Mouse (Mus musculus) kidney, embryonic 14.5 days (tissue): ENCODE results near the gene A3galt2. TPM values are rescaled to one million over a fixed set of nuclear protein-coding genes. Genes with fewer than 3 reads are reported as not detected.

ENCODE experiments used
- ATAC-seq: fragments of 200-750 bp; cut with Nextera tagmentation; 2 replicates; pipeline ENCODE4 v1.8.0; 2017; ENCODE audit warnings: moderate number of reproducible peaks, mild to moderate bottlenecking, moderate TSS enrichment, moderate library complexity; ENCODE audit not compliant: low FRiP score, low TSS enrichment
- H3K27ac ChIP-seq: fragments of 300-500 bp; sonication (generic); 2 replicates; pipeline ENCODE4 v1.5.1; 2014; ENCODE audit warnings: low read depth, mild to moderate bottlenecking, low read length, moderate library complexity, mixed read lengths
- H3K27me3 ChIP-seq: fragments of 300-500 bp; sonication (generic); 2 replicates; pipeline ENCODE4 v1.6.1; 2014; ENCODE audit warnings: mild to moderate bottlenecking, low read length; ENCODE audit not compliant: control insufficient read depth, insufficient read depth
- H3K36me3 ChIP-seq: fragments of 300-500 bp; sonication (generic); 2 replicates; pipeline ENCODE4 v1.6.1; 2014; ENCODE audit warnings: low read length, mixed read lengths; ENCODE audit not compliant: control insufficient read depth, insufficient read depth
- H3K4me1 ChIP-seq: fragments of 300-500 bp; sonication (generic); 2 replicates; pipeline ENCODE4 v1.6.1; 2014; ENCODE audit warnings: low read length, mixed read lengths; ENCODE audit not compliant: control insufficient read depth, insufficient read depth
- H3K4me2 ChIP-seq: fragments of 300-500 bp; sonication (generic); replicated peaks from 2 replicates; pipeline ENCODE4 v1.6.1; 2014; ENCODE audit warnings: low read depth, mild to moderate bottlenecking, low read length
- H3K4me3 ChIP-seq: fragments of 300-500 bp; sonication (generic); 2 replicates; pipeline ENCODE4 v1.5.1; 2014; ENCODE audit warnings: mild to moderate bottlenecking, low read length
- H3K9ac ChIP-seq: fragments of 300-500 bp; sonication (generic); 2 replicates; pipeline ENCODE4 v1.6.1; 2014; ENCODE audit warnings: low read depth, mild to moderate bottlenecking, low read length, moderate library complexity
- H3K9me3 ChIP-seq: fragments of 300-500 bp; sonication (generic); 2 replicates; pipeline ENCODE4 v1.6.1; 2016; ENCODE audit warnings: low read length; ENCODE audit not compliant: control insufficient read depth
- WGBS: fragments of 180-500 bp; shearing (Covaris S2); extraction: QIAGEN DNeasy Blood & Tissue Kit; methylation state at CpG from one replicate; pipeline ENCODE4 v1.1.7; 2014; 5-methylcytosine and 5-hydroxymethylcytosine counted together
- polyA plus RNA-seq: library from polyadenylated mRNA; unstranded; fragments of >200 nt; fragmentation: Nextera tagmentation; extraction: Ambion mirVana; gene quantifications from 2 replicates; pipeline ENCODE4 v1.2.1, GENCODE M21; 2014

Gene A3galt2
- polyA plus RNA-seq, 1 experiment from 2014 or later: 0.49 TPM

DNA sequence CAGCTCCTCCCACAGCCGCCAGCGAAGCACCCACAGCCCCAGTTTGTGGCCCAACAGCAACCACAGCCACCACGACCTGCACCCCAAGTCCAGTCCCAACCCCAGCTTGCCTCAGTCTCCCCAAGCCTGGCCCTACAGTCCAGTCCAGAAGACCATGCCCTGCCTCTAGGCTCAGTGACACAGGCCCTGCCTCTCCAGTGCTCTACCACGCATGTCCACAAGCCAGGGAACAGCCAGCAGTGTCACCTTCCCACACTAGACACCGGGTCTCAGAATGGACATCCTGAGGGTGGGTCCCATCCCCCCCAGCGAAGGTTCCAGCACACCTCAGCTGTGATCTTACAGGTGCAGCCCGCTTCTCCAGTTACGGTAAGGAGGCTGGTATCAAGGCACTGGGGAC is 32.2 kb upstream of the A3galt2 start:
- no peaks in the 10 kb centered on the region for H3K36me3 ChIP-seq
- H3K27me3 ChIP-seq: no peaks in the 10 kb centered on the region
- WGBS: 95% methylated on average over 8 of the region's 8 CpGs
- H3K4me3 ChIP-seq: no peak overlapping the region
- no peak overlapping the region for H3K4me2 ChIP-seq
- ATAC-seq: no peak
- H3K27ac ChIP-seq: no peak overlapping the region
- H3K4me1 ChIP-seq: peaks cover 24% of the 10 kb centered on the region
- H3K9me3 ChIP-seq: no peaks in the 10 kb centered on the region
- no peak overlapping the region for H3K9ac ChIP-seq

DNA sequence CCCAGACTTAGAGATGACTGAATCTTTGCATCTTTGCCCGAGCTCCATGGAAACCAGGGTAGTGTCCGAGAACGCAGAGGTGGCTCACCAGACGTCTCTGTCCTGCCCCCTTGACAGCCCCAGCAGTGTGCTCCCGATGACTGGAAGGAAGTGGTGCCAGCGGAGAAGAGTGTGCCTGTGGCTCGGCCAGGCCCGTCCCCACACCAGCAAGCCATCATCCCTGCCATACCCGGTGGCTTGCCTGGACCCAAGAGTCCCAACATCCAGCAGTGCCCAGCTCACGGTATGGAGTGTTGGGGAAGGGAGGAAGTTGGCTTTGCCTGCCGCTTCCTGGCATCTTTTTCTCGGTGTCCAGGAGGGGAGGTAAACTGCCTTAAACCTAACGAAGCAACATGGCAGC is 31.7 kb upstream of the A3galt2 start:
- Histone ChIP-seq H3K4me2 (no peak overlapping the region), H3K9me3 (no peaks in the 10 kb centered on the region), H3K4me3 (no peak overlapping the region), H3K9ac (no peak overlapping the region), H3K36me3 (no peaks in the 10 kb centered on the region), H3K4me1 (peaks cover 22% of the 10 kb centered on the region), H3K27me3 (no peaks in the 10 kb centered on the region), H3K27ac (no peak overlapping the region)
- ATAC-seq: no peak
- WGBS: 85% methylated on average over 13 of the region's 13 CpGs

DNA sequence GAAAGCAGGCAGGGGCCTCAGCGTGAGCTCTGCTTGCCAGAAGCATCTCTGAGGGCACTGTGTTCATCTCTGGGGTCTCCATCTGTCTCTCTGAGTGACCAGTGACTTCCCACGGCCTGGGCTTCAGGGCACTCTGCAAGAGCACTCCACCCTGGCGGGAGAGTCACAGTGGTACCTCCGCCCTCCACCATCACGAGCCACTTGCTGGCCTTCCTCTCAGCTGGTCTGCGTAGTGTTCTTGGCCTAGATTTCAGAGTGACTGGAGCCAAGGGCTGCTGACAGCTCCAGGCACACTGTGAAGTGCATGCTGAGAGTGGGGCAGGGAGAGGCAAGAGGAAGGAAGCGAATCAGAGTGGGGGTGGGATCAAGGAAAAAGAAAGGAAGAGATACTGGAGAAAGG is 31.1 kb upstream of the A3galt2 start:
- ATAC-seq: no peak
- peaks cover 27% of the 10 kb centered on the region for H3K4me1 ChIP-seq

DNA sequence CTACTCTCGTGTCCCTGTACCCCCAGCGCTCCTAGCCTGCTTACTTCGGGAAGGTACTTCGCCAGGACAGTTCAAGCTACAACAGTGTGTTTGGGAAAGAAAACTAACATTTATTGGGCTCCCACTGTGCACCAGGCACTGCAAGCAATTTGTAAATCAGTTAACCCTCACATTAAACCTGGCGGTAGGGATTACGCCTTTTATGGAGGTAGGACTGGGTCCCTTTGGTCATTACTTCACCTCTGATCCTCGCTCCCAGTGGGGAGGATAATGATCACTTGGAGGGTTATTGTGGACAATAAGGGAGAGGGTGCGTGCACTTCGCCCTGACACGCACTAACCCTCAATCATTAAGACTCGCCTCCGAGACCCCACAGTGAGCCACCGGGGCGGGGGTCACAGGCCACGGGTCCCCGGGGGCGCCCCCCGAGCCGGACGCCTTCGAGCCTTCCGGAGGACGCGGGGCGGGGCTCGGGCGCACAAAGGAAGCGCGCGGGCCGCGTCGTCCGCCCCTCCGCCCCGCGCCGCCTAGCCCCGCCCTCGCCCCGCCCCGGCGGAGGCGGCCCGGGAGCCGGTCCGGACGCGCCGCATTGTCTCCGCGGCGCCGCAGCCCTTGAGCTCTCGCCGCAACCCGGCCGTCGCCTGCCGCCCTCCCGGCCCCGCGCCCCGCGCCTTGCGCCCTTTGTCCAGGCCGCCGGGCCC is 28.0 kb upstream of the A3galt2 start:
- peak overlapping the region; percentile 85 for H3K27ac ChIP-seq
- H3K9ac ChIP-seq: peak overlapping the region; percentile 99
- H3K4me3 ChIP-seq: peak overlapping the region; percentile 98
- 3% methylated on average over 43 of the region's 68 CpGs for WGBS
- H3K4me1 ChIP-seq: peaks cover 37% of the 10 kb centered on the region
- no peaks in the 10 kb centered on the region for H3K9me3 ChIP-seq
- no peaks in the 10 kb centered on the region for H3K27me3 ChIP-seq
- peak; percentile 92 for ATAC-seq
- H3K4me2 ChIP-seq: peak overlapping the region; percentile 80
- H3K36me3 ChIP-seq: peaks cover 5% of the 10 kb centered on the region; the same call in 1 of the 2 replicates

More for the DNA sequence above, 31.1 kb upstream of the A3galt2 start:
- WGBS: 84% methylated on average over 6 of the region's 7 CpGs
- Histone ChIP-seq H3K9me3 (no peaks in the 10 kb centered on the region), H3K9ac (no peak overlapping the region), H3K4me3 (no peak overlapping the region), H3K27me3 (no peaks in the 10 kb centered on the region), H3K27ac (no peak overlapping the region), H3K4me2 (no peak overlapping the region), H3K36me3 (no peaks in the 10 kb centered on the region)

DNA sequence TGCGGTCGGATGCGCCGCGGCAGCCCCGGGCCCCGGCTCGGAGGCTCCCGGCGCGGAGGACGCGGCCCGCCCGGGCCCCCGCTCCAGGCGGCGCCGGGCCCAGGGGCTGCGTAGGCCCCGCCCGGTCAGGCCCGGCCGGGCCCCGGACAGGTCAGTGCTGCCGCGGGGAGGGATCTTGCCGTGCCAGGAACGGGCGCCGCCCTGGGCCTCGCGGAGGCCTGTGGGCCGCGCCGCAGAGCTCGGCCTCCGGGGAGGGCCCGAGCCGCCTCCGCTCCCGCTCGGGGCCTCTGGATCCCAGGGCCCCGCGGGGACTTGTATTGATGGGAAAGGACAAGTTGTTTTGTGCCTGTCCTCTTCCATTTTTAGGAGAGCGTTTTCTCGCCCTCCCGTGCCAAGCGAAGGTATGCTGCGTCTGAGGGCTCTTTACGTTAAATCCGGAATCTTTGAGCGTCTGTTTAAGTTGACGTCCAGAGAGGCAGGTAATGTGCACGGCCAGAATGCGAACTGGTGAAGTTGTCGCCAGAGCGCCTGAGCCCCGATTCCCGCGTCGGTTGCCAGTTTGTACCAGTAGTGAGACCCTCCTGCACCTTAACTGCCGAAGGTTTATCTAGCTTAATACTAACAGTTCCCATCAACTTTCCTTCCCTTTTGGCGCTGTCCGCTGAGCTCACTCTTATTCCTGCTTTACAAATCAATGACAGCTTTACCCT is 27.3 kb upstream of the A3galt2 start:
- ATAC-seq: peak; percentile 81
- H3K4me2 ChIP-seq: peak overlapping the region; percentile 80
- 0% methylated on average over 58 of the region's 65 CpGs for WGBS
- no peaks in the 10 kb centered on the region for H3K27me3 ChIP-seq
- peak overlapping the region; percentile 98 for H3K4me3 ChIP-seq
- peak overlapping the region; percentile 85 for H3K27ac ChIP-seq
- no peaks in the 10 kb centered on the region for H3K9me3 ChIP-seq
- peaks cover 39% of the 10 kb centered on the region for H3K4me1 ChIP-seq
- peaks cover 5% of the 10 kb centered on the region; the same call in 1 of the 2 replicates for H3K36me3 ChIP-seq
- H3K9ac ChIP-seq: peak overlapping the region; percentile 99

DNA sequence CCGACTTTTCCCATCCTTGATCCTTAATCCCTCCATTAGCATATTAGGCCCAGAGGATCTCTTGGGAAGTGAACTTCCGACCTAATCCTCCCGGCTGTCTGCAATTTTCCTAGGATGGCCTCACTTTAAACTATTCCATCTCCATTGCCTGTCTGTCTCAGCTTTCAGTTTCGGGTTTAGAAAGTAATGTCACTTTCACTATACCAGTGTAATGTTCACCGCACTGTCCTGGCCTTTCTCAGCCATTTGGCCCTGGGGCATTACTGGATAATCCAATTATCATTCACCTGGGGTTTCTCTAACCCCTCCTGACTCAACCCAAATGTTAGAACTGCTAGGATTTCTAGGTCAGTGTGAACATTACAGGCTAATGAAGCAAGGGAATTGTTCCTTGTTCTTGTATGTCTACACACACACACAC is 26.7 kb upstream of the A3galt2 start:
- Histone ChIP-seq H3K9ac (peak overlapping the region; percentile 99), H3K9me3 (no peaks in the 10 kb centered on the region), H3K4me3 (peak overlapping the region; percentile 98), H3K27ac (peak overlapping the region; percentile 85; the same call in 1 of the 2 replicates), H3K4me1 (peaks cover 44% of the 10 kb centered on the region), H3K27me3 (no peaks in the 10 kb centered on the region), H3K36me3 (peaks cover 5% of the 10 kb centered on the region; the same call in 1 of the 2 replicates), H3K4me2 (peak overlapping the region; percentile 80)
- no peak for ATAC-seq
- 0% methylated on average over 5 of the region's 5 CpGs for WGBS

DNA sequence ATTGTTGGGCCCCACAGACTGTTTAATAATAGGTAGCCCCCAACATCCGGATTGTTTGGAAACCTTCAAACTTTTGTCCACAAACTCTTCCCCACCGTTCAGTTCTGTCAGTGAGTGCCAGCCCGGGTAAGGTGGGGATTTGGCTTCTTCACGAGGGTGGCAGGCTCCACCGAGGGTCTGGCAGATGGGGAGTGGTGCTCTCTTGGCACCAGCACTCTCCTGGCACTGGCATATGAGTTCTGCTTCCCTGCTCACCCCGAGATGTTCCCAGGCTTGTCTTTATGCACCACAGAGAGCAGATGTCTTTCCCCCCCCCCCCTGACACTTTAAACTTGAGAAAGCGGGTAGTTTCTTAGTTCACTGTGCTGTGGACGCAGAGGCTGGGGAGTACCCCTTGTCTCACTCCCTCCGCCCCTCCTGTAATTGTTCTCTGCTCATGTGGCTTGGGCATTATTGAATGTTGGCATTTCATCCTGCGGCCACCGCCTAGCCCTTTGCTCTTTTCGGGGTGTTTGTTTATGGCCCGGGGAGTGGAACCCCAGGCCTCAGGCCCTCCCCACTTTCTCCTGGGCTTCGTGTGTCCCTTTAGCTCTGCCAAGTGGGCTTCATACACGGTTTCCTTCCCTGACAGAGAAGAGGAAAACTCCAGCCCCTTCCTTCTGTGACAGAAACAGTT is 26.0 kb upstream of the A3galt2 start:
- WGBS: 8% methylated on average over 15 of the region's 15 CpGs
- no peak for ATAC-seq
- peaks cover 5% of the 10 kb centered on the region; the same call in 1 of the 2 replicates for H3K36me3 ChIP-seq
- peak overlapping the region; percentile 85; the same call in 1 of the 2 replicates for H3K27ac ChIP-seq
- peak overlapping the region; percentile 99 for H3K9ac ChIP-seq
- peak overlapping the region; percentile 80 for H3K4me2 ChIP-seq
- H3K4me1 ChIP-seq: peaks cover 49% of the 10 kb centered on the region
- H3K4me3 ChIP-seq: peak overlapping the region; percentile 98
- H3K27me3 ChIP-seq: no peaks in the 10 kb centered on the region
- no peaks in the 10 kb centered on the region for H3K9me3 ChIP-seq

DNA sequence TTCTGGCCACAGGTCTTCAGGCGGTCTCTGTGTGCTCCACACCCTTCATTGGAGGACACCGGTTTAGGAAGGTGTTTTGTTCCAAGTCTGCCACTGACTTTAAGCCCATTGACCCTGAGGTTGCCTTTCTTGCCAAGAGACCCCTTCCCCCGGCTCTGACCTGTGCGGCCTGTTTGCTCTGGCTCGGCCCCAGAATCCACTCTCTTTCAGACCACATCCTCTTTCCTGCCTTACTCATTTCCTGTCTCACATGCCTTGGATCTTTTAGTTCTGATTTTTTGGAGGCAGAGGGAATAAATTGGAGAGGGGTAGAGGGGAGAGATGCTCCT is 25.5 kb upstream of the A3galt2 start:
- peak overlapping the region; percentile 31; the same call in 1 of the 2 replicates for H3K27ac ChIP-seq
- no peaks in the 10 kb centered on the region for H3K27me3 ChIP-seq
- peak overlapping the region; percentile 98 for H3K4me3 ChIP-seq
- no peak for ATAC-seq
- WGBS: 9% methylated on average over 5 of the region's 5 CpGs
- peak overlapping the region; percentile 80 for H3K4me2 ChIP-seq
- peaks cover 5% of the 10 kb centered on the region; the same call in 1 of the 2 replicates for H3K36me3 ChIP-seq
- no peaks in the 10 kb centered on the region for H3K9me3 ChIP-seq
- H3K4me1 ChIP-seq: peaks cover 54% of the 10 kb centered on the region
- H3K9ac ChIP-seq: peak overlapping the region; percentile 99
